Mouse (Mus musculus): ENCODE results near the gene Wipf2.
"Not testable (repeated sequence)": the region's sequence is repeated elsewhere in the genome, so short reads cannot be mapped to it uniquely, and the experiment has no call there.

Gene Wipf2

GRCm38 (mm10) chr11:98863028-98863750 is at the start of gene Wipf2:
Wipf2 (plus strand) TSS chr11:98863638.
- peak; percentile 92 to 95 for DNase-seq (ENCODE audit: low spot score in 2 of 2)

- no peak for DNase-seq (ENCODE audit: low spot score in 2 of 2)
Measured at GRCm38 (mm10) chr11:98816706-98817239, 46.7 kb upstream of the Wipf2 start.

- DNase-seq (ENCODE audit: low spot score in 2 of 2) = no peak
Measured at GRCm38 (mm10) chr11:98820968-98821367, 42.5 kb upstream of the Wipf2 start.

- DNase-seq (ENCODE audit: low spot score in 2 of 2) = not testable (repeated sequence)
Measured at GRCm38 (mm10) chr11:98826071-98826470, 37.4 kb upstream of the Wipf2 start.

- DNase-seq (ENCODE audit: low spot score in 2 of 2) = no peak
Measured at GRCm38 (mm10) chr11:98827877-98828276, 35.6 kb upstream of the Wipf2 start.

- no peak for DNase-seq (ENCODE audit: low spot score in 2 of 2)
Measured at GRCm38 (mm10) chr11:98829091-98829775, 34.2 kb upstream of the Wipf2 start.

GRCm38 (mm10) chr11:98829875-98830274 is 33.6 kb upstream of the Wipf2 start:
- DNase-seq (ENCODE audit: low spot score in 2 of 2) = no peak

GRCm38 (mm10) chr11:98835296-98835695 is 28.1 kb upstream of the Wipf2 start:
- no peak for DNase-seq (ENCODE audit: low spot score in 2 of 2)

- no peak for DNase-seq (ENCODE audit: low spot score in 2 of 2)
Measured at GRCm38 (mm10) chr11:98835725-98836124, 27.7 kb upstream of the Wipf2 start.

GRCm38 (mm10) chr11:98836128-98836527 is 27.3 kb upstream of the Wipf2 start:
- DNase-seq (ENCODE audit: low spot score in 2 of 2) = no peak

- DNase-seq (ENCODE audit: low spot score in 2 of 2) = peak; percentile 68 to 80
Measured at GRCm38 (mm10) chr11:98836651-98837141, 26.7 kb upstream of the Wipf2 start, which contains the start of gene Rapgefl1. Rapgefl1 (plus strand) TSS chr11:98836785.

GRCm38 (mm10) chr11:98837231-98837704 is 26.2 kb upstream of the Wipf2 start:
- peak in 1 of 2 experiments; percentile 54 for DNase-seq (ENCODE audit: low spot score in 2 of 2)

GRCm38 (mm10) chr11:98837917-98838316 is 25.5 kb upstream of the Wipf2 start:
- no peak for DNase-seq (ENCODE audit: low spot score in 2 of 2)

- no peak for DNase-seq (ENCODE audit: low spot score in 2 of 2)
Measured at GRCm38 (mm10) chr11:98838512-98838911, 24.9 kb upstream of the Wipf2 start.

- DNase-seq (ENCODE audit: low spot score in 2 of 2) = no peak
Measured at GRCm38 (mm10) chr11:98839402-98839801, 24.0 kb upstream of the Wipf2 start.

- no peak for DNase-seq (ENCODE audit: low spot score in 2 of 2)
Measured at GRCm38 (mm10) chr11:98839897-98840296, 23.5 kb upstream of the Wipf2 start.

GRCm38 (mm10) chr11:98846016-98846415 is 17.4 kb upstream of the Wipf2 start:
- no peak for DNase-seq (ENCODE audit: low spot score in 2 of 2)

- no peak for DNase-seq (ENCODE audit: low spot score in 2 of 2)
Measured at GRCm38 (mm10) chr11:98846865-98847604, 16.4 kb upstream of the Wipf2 start.

GRCm38 (mm10) chr11:98849196-98849894 is 14.1 kb upstream of the Wipf2 start:
- no peak for DNase-seq (ENCODE audit: low spot score in 2 of 2)

- DNase-seq (ENCODE audit: low spot score in 2 of 2) = no peak
Measured at GRCm38 (mm10) chr11:98850100-98851093, 13.0 kb upstream of the Wipf2 start.

Data from frontal cortex, postnatal 10 days (tissue).